Mouse (Mus musculus): ENCODE results near the gene Usp11. TPM values are rescaled to one million over a fixed set of nuclear protein-coding genes. Genes with fewer than 3 reads are reported as not detected.

Usp11 gene
- 31.7 and 32.6 TPM in 2 replicates for polyA plus RNA-seq (2021; fragmentation: Nextera tagmentation)
- long read RNA-seq, experiment 1, transcript Usp11-201 (21 exons, 3,467 nt) = major isoform, 23 of 49 reads
- long read RNA-seq, experiment 1, partial matches to known transcripts = 23 of 49 reads
- long read RNA-seq, experiment 1, other reads (novel, unspliced or antisense) = 3 of 49 reads
- long read RNA-seq, experiment 2, transcript Usp11-201 (21 exons, 3,467 nt) = major isoform, 381 of 442 reads
- long read RNA-seq, experiment 2, partial matches to known transcripts = 46 of 442 reads
- long read RNA-seq, experiment 2, other reads (novel, unspliced or antisense) = 15 of 442 reads

DNA sequence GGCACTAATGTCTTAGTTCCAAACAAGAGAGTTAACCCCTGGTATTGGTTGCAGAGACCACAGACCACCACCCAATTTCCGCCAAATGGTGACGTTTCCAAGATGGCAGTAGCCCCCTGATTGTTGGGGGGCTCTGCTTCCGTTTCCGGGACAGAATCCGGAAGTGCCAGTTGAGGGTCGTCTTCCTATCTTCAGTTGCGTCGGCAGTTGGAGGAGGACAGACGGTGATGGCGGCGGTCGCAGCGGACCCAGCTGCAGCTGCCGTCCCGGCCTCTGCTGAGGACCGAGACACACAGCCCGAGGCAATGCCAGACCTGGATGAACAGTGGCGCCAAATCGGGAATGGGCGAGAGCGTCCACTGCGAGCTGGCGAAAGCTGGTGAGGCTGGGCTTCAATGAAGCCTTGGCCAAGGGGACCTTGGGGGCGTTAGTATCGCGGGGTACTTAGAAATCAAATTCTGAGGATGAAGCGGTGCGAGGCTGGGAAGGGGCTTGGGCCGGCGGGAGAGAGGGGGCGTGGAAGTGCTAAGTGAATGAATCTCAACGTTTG lies at the start of gene Usp11:
Gene Usp11, plus strand, starts transcription at position 166 of the 550 bp plus-strand sequence.

GRCm38 (mm10) chrX:20658026-20658652 lies 45.6 kb upstream of the Usp11 start, which contains the start of gene Uba1:
Gene Uba1, plus strand, starts transcription at chrX:20658326.

DNA sequence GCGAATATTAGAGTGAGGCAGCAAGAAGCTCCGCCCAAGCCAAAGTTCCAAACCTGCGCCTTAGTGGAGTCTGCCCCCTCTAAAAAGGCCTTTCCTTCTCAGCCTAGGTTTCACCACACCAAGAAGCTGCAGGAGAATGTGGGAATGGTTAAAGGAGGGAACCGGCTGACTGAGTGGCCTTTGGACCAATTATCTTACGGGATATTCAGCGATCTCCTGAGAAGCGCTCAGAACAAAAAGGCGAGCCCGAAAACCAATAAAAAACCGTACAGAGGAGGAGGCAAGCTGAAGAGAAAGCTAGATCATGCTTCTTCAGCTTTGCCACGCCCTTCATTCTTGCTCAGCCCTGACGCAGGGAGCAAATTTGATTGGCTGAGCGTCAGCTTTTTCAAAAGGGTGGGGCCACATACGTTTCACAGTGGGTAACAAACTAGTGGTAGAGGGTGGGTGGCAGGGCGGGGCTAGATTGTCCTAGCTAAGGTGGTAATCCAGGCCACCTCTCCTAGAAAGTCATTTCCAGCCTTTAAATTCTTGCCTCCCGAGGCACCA lies 16.1 kb upstream of the Usp11 start, which contains the start of gene Cdk16:
Gene Cdk16, plus strand, starts transcription at position 436 of the 549 bp plus-strand sequence.

Other genes starting within 250 kb of the Usp11 start
- 0.25 and 0.45 TPM in 2 replicates for gene Rgn, start 154.1 kb upstream of the Usp11 start, polyA plus RNA-seq (2021; fragmentation: Nextera tagmentation)
- 18.1 and 21.7 TPM in 2 replicates for gene Rbm10, start 86.4 kb upstream of the Usp11 start, polyA plus RNA-seq (2021; fragmentation: Nextera tagmentation)
- 474 and 513 TPM in 2 replicates for gene Ndufb11, start 86.3 kb upstream of the Usp11 start, polyA plus RNA-seq (2021; fragmentation: Nextera tagmentation)
- gene Uba1, start 45.6 kb upstream of the Usp11 start, polyA plus RNA-seq (2021; fragmentation: Nextera tagmentation) = 131 and 135 TPM in 2 replicates
- gene Cdk16, start 16.0 kb upstream of the Usp11 start, polyA plus RNA-seq (2021; fragmentation: Nextera tagmentation) = 130 and 173 TPM in 2 replicates
- gene Araf, start 93.9 kb downstream of the Usp11 start, polyA plus RNA-seq (2021; fragmentation: Nextera tagmentation) = 179 and 181 TPM in 2 replicates
- 0.57 and 0.84 TPM in 2 replicates for gene Timp1, start 166.3 kb downstream of the Usp11 start, polyA plus RNA-seq (2021; fragmentation: Nextera tagmentation)
- 88.2 and 114 TPM in 2 replicates for gene Syn1, start 217.1 kb downstream of the Usp11 start, polyA plus RNA-seq (2021; fragmentation: Nextera tagmentation)
- gene Cfp, start 227.6 kb downstream of the Usp11 start, polyA plus RNA-seq (2021; fragmentation: Nextera tagmentation) = 0.43 and 0.48 TPM in 2 replicates
- gene Elk1, start 246.7 kb downstream of the Usp11 start, polyA plus RNA-seq (2021; fragmentation: Nextera tagmentation) = 35.8 and 45.1 TPM in 2 replicates